Mouse (Mus musculus): ENCODE data around the gene Aldh3b2. TPM values are rescaled to one million over a fixed set of nuclear protein-coding genes. Genes with fewer than 3 reads are reported as not detected.

The Aldh3b2 gene
- 2.5 TPM for polyA plus RNA-seq (2014; fragmentation: Illumina TruSeq; extraction: RNeasy Lipid Tissue Mini Kit (QIAGEN cat#74804); ENCODE audit: low read depth, low replicate concordance)

GRCm38 (mm10) chr19:3972229-3972628 is at the start of gene Aldh3b2:
Gene Aldh3b2, plus strand, starts transcription at chr19:3972328.

GRCm38 (mm10) chr19:3929211-3929941 is 42.8 kb upstream of the Aldh3b2 start, which contains the start of gene Aldh3b1:
Gene Aldh3b1, minus strand, starts transcription at chr19:3929808.

GRCm38 (mm10) chr19:3935032-3935895 is 36.9 kb upstream of the Aldh3b2 start, which contains the start of gene Unc93b1:
Gene Unc93b1, plus strand, starts transcription at chr19:3935186.

GRCm38 (mm10) chr19:3958470-3958869 is 13.7 kb upstream of the Aldh3b2 start, which contains the start of gene Aldh3b3:
Gene Aldh3b3, plus strand, starts transcription at chr19:3958645.

GRCm38 (mm10) chr19:3986334-3986733 is 14.2 kb downstream of the Aldh3b2 start, which contains the start of gene Acy3:
Gene Acy3, plus strand, starts transcription at chr19:3986570.

GRCm38 (mm10) chr19:3992416-3992815 is 20.3 kb downstream of the Aldh3b2 start, which contains the start of gene Tbx10:
Gene Tbx10, plus strand, starts transcription at chr19:3992752.

GRCm38 (mm10) chr19:4000119-4000900 is 28.2 kb downstream of the Aldh3b2 start, which contains the start of the genes Nudt8 and Gm49405:
Gene Nudt8, plus strand, starts transcription at chr19:4000580.
Gene Gm49405, plus strand, starts transcription at chr19:4000626.

GRCm38 (mm10) chr19:4003112-4003511 is 31.0 kb downstream of the Aldh3b2 start, which contains the start of gene Doc2g:
Gene Doc2g, plus strand, starts transcription at chr19:4003313.

GRCm38 (mm10) chr19:4012432-4013022 is 40.4 kb downstream of the Aldh3b2 start, which contains the start of gene Ndufv1:
Gene Ndufv1, minus strand, starts transcription at chr19:4012806.

Other genes starting within 250 kb of the Aldh3b2 start
- gene Kmt5b, start 204.9 kb upstream of the Aldh3b2 start, polyA plus RNA-seq (2014; fragmentation: Illumina TruSeq; extraction: RNeasy Lipid Tissue Mini Kit (QIAGEN cat#74804); ENCODE audit: low read depth, low replicate concordance) = 45.6 TPM
- 173 TPM for gene Chka, start 120.6 kb upstream of the Aldh3b2 start, polyA plus RNA-seq (2014; fragmentation: Illumina TruSeq; extraction: RNeasy Lipid Tissue Mini Kit (QIAGEN cat#74804); ENCODE audit: low read depth, low replicate concordance)
- 0.71 TPM for gene Tcirg1, start 65.2 kb upstream of the Aldh3b2 start, polyA plus RNA-seq (2014; fragmentation: Illumina TruSeq; extraction: RNeasy Lipid Tissue Mini Kit (QIAGEN cat#74804); ENCODE audit: low read depth, low replicate concordance)
- gene Ndufs8, start 59.6 kb upstream of the Aldh3b2 start, polyA plus RNA-seq (2014; fragmentation: Illumina TruSeq; extraction: RNeasy Lipid Tissue Mini Kit (QIAGEN cat#74804); ENCODE audit: low read depth, low replicate concordance) = 0.97 TPM
- gene Aldh3b1, start 42.5 kb upstream of the Aldh3b2 start, polyA plus RNA-seq (2014; fragmentation: Illumina TruSeq; extraction: RNeasy Lipid Tissue Mini Kit (QIAGEN cat#74804); ENCODE audit: low read depth, low replicate concordance) = 3.1 TPM
- 0.32 TPM for gene Unc93b1, start 37.1 kb upstream of the Aldh3b2 start, polyA plus RNA-seq (2014; fragmentation: Illumina TruSeq; extraction: RNeasy Lipid Tissue Mini Kit (QIAGEN cat#74804); ENCODE audit: low read depth, low replicate concordance)
- gene Aldh3b3, start 13.7 kb upstream of the Aldh3b2 start, polyA plus RNA-seq (2014; fragmentation: Illumina TruSeq; extraction: RNeasy Lipid Tissue Mini Kit (QIAGEN cat#74804); ENCODE audit: low read depth, low replicate concordance) = 0.28 TPM
- 0.48 TPM for gene Acy3, start 14.2 kb downstream of the Aldh3b2 start, polyA plus RNA-seq (2014; fragmentation: Illumina TruSeq; extraction: RNeasy Lipid Tissue Mini Kit (QIAGEN cat#74804); ENCODE audit: low read depth, low replicate concordance)
- gene Tbx10, start 20.4 kb downstream of the Aldh3b2 start, polyA plus RNA-seq (2014; fragmentation: Illumina TruSeq; extraction: RNeasy Lipid Tissue Mini Kit (QIAGEN cat#74804); ENCODE audit: low read depth, low replicate concordance) = not detected
- gene Nudt8, start 28.3 kb downstream of the Aldh3b2 start, polyA plus RNA-seq (2014; fragmentation: Illumina TruSeq; extraction: RNeasy Lipid Tissue Mini Kit (QIAGEN cat#74804); ENCODE audit: low read depth, low replicate concordance) = not detected
- not detected for gene Gm49405, start 28.3 kb downstream of the Aldh3b2 start, polyA plus RNA-seq (2014; fragmentation: Illumina TruSeq; extraction: RNeasy Lipid Tissue Mini Kit (QIAGEN cat#74804); ENCODE audit: low read depth, low replicate concordance)
- not detected for gene Doc2g, start 31.0 kb downstream of the Aldh3b2 start, polyA plus RNA-seq (2014; fragmentation: Illumina TruSeq; extraction: RNeasy Lipid Tissue Mini Kit (QIAGEN cat#74804); ENCODE audit: low read depth, low replicate concordance)
- gene Ndufv1, start 40.5 kb downstream of the Aldh3b2 start, polyA plus RNA-seq (2014; fragmentation: Illumina TruSeq; extraction: RNeasy Lipid Tissue Mini Kit (QIAGEN cat#74804); ENCODE audit: low read depth, low replicate concordance) = 5.9 TPM
- gene Gstp1, start 65.7 kb downstream of the Aldh3b2 start, polyA plus RNA-seq (2014; fragmentation: Illumina TruSeq; extraction: RNeasy Lipid Tissue Mini Kit (QIAGEN cat#74804); ENCODE audit: low read depth, low replicate concordance) = 5.3 TPM
- gene Gstp2, start 73.7 kb downstream of the Aldh3b2 start, polyA plus RNA-seq (2014; fragmentation: Illumina TruSeq; extraction: RNeasy Lipid Tissue Mini Kit (QIAGEN cat#74804); ENCODE audit: low read depth, low replicate concordance) = not detected
- not detected for gene Gstp3, start 87.2 kb downstream of the Aldh3b2 start, polyA plus RNA-seq (2014; fragmentation: Illumina TruSeq; extraction: RNeasy Lipid Tissue Mini Kit (QIAGEN cat#74804); ENCODE audit: low read depth, low replicate concordance)
- gene Cabp2, start 109.2 kb downstream of the Aldh3b2 start, polyA plus RNA-seq (2014; fragmentation: Illumina TruSeq; extraction: RNeasy Lipid Tissue Mini Kit (QIAGEN cat#74804); ENCODE audit: low read depth, low replicate concordance) = not detected
- 1.1 TPM for gene Cdk2ap2, start 124.9 kb downstream of the Aldh3b2 start, polyA plus RNA-seq (2014; fragmentation: Illumina TruSeq; extraction: RNeasy Lipid Tissue Mini Kit (QIAGEN cat#74804); ENCODE audit: low read depth, low replicate concordance)
- gene Pitpnm1, start 127.7 kb downstream of the Aldh3b2 start, polyA plus RNA-seq (2014; fragmentation: Illumina TruSeq; extraction: RNeasy Lipid Tissue Mini Kit (QIAGEN cat#74804); ENCODE audit: low read depth, low replicate concordance) = 0.81 TPM
- gene Aip, start 153.5 kb downstream of the Aldh3b2 start, polyA plus RNA-seq (2014; fragmentation: Illumina TruSeq; extraction: RNeasy Lipid Tissue Mini Kit (QIAGEN cat#74804); ENCODE audit: low read depth, low replicate concordance) = 0.62 TPM
- not detected for gene Gpr152, start 167.5 kb downstream of the Aldh3b2 start, polyA plus RNA-seq (2014; fragmentation: Illumina TruSeq; extraction: RNeasy Lipid Tissue Mini Kit (QIAGEN cat#74804); ENCODE audit: low read depth, low replicate concordance)
- gene Cabp4, start 171.7 kb downstream of the Aldh3b2 start, polyA plus RNA-seq (2014; fragmentation: Illumina TruSeq; extraction: RNeasy Lipid Tissue Mini Kit (QIAGEN cat#74804); ENCODE audit: low read depth, low replicate concordance) = 0.14 TPM
- 16.9 TPM for gene Coro1b, start 176.3 kb downstream of the Aldh3b2 start, polyA plus RNA-seq (2014; fragmentation: Illumina TruSeq; extraction: RNeasy Lipid Tissue Mini Kit (QIAGEN cat#74804); ENCODE audit: low read depth, low replicate concordance)
- gene Ptprcap, start 181.3 kb downstream of the Aldh3b2 start, polyA plus RNA-seq (2014; fragmentation: Illumina TruSeq; extraction: RNeasy Lipid Tissue Mini Kit (QIAGEN cat#74804); ENCODE audit: low read depth, low replicate concordance) = 1.9 TPM
- 0.71 TPM for gene Rps6kb2, start 191.0 kb downstream of the Aldh3b2 start, polyA plus RNA-seq (2014; fragmentation: Illumina TruSeq; extraction: RNeasy Lipid Tissue Mini Kit (QIAGEN cat#74804); ENCODE audit: low read depth, low replicate concordance)
- gene Carns1, start 203.2 kb downstream of the Aldh3b2 start, polyA plus RNA-seq (2014; fragmentation: Illumina TruSeq; extraction: RNeasy Lipid Tissue Mini Kit (QIAGEN cat#74804); ENCODE audit: low read depth, low replicate concordance) = 0.43 TPM
- not detected for gene Tbc1d10c, start 219.0 kb downstream of the Aldh3b2 start, polyA plus RNA-seq (2014; fragmentation: Illumina TruSeq; extraction: RNeasy Lipid Tissue Mini Kit (QIAGEN cat#74804); ENCODE audit: low read depth, low replicate concordance)
- 15.9 TPM for gene Ppp1ca, start 219.7 kb downstream of the Aldh3b2 start, polyA plus RNA-seq (2014; fragmentation: Illumina TruSeq; extraction: RNeasy Lipid Tissue Mini Kit (QIAGEN cat#74804); ENCODE audit: low read depth, low replicate concordance)
- gene Rad9a, start 229.3 kb downstream of the Aldh3b2 start, polyA plus RNA-seq (2014; fragmentation: Illumina TruSeq; extraction: RNeasy Lipid Tissue Mini Kit (QIAGEN cat#74804); ENCODE audit: low read depth, low replicate concordance) = 1.2 TPM
- gene Clcf1, start 241.9 kb downstream of the Aldh3b2 start, polyA plus RNA-seq (2014; fragmentation: Illumina TruSeq; extraction: RNeasy Lipid Tissue Mini Kit (QIAGEN cat#74804); ENCODE audit: low read depth, low replicate concordance) = 0.20 TPM
- gene AC109138.7, start 242.0 kb downstream of the Aldh3b2 start, polyA plus RNA-seq (2014; fragmentation: Illumina TruSeq; extraction: RNeasy Lipid Tissue Mini Kit (QIAGEN cat#74804); ENCODE audit: low read depth, low replicate concordance) = not detected

Data from testis, adult 10 weeks (tissue).